Mouse (Mus musculus): Measurements from ENCODE around the gene Golt1a. TPM values are rescaled to one million over a fixed set of nuclear protein-coding genes. Genes with fewer than 3 reads are reported as not detected.
"Not testable (repeated sequence)": the region's sequence is repeated elsewhere in the genome, so short reads cannot be mapped to it uniquely, and the experiment has no call there.

The Golt1a gene
- total RNA-seq, 2 experiments from 2014 or later, result not detected

- DNase-seq (ENCODE audit: low spot score in 2 of 2), result peak in 1 of 2 experiments; percentile 27
Observed at GRCm38 (mm10) chr1:133302540-133302939, 7.1 kb upstream of the Golt1a start.

GRCm38 (mm10) chr1:133306842-133307241 lies 2.8 kb upstream of the Golt1a start:
- DNase-seq (ENCODE audit: low spot score in 2 of 2), result peak; percentile 64 to 76

- DNase-seq (ENCODE audit: low spot score in 2 of 2), result peak; percentile 54 to 75
Observed at GRCm38 (mm10) chr1:133307318-133307717, 2.3 kb upstream of the Golt1a start.

GRCm38 (mm10) chr1:133311240-133311639 lies 1.6 kb downstream of the Golt1a start:
- DNase-seq (ENCODE audit: low spot score in 2 of 2), result no peak

- peak; percentile 57 to 78 for DNase-seq (ENCODE audit: low spot score in 2 of 2)
Observed at GRCm38 (mm10) chr1:133311946-133312345, 2.3 kb downstream of the Golt1a start.

GRCm38 (mm10) chr1:133314364-133314763 lies 4.8 kb downstream of the Golt1a start:
- DNase-seq (ENCODE audit: low spot score in 2 of 2), result peak; percentile 56 to 64

GRCm38 (mm10) chr1:133315775-133316174 lies 6.2 kb downstream of the Golt1a start:
- DNase-seq (ENCODE audit: low spot score in 2 of 2), result no peak

- no peak for DNase-seq (ENCODE audit: low spot score in 2 of 2)
Observed at GRCm38 (mm10) chr1:133316577-133316976, 7.0 kb downstream of the Golt1a start.

GRCm38 (mm10) chr1:133317149-133317548 lies 7.5 kb downstream of the Golt1a start:
- DNase-seq (ENCODE audit: low spot score in 2 of 2), result no peak

- no peak for DNase-seq (ENCODE audit: low spot score in 2 of 2)
Observed at GRCm38 (mm10) chr1:133321267-133321925, 11.8 kb downstream of the Golt1a start, which contains the start of gene Kiss1. Gene Kiss1, plus strand, starts transcription at chr1:133321875.

- no peak for DNase-seq (ENCODE audit: low spot score in 2 of 2)
Observed at GRCm38 (mm10) chr1:133323333-133323732, 13.7 kb downstream of the Golt1a start.

GRCm38 (mm10) chr1:133325951-133326350 lies 16.4 kb downstream of the Golt1a start:
- DNase-seq (ENCODE audit: low spot score in 2 of 2), result no peak

GRCm38 (mm10) chr1:133327094-133327493 lies 17.5 kb downstream of the Golt1a start:
- no peak for DNase-seq (ENCODE audit: low spot score in 2 of 2)

GRCm38 (mm10) chr1:133328299-133328795 lies 18.7 kb downstream of the Golt1a start:
- DNase-seq (ENCODE audit: low spot score in 2 of 2), result no peak

- DNase-seq (ENCODE audit: low spot score in 2 of 2), result no peak
Observed at GRCm38 (mm10) chr1:133328896-133329637, 19.5 kb downstream of the Golt1a start.

- DNase-seq (ENCODE audit: low spot score in 2 of 2), result no peak
Observed at GRCm38 (mm10) chr1:133329638-133329964, 20.0 kb downstream of the Golt1a start.

GRCm38 (mm10) chr1:133331142-133331541 lies 21.5 kb downstream of the Golt1a start:
- peak in 1 of 2 experiments; percentile 50 for DNase-seq (ENCODE audit: low spot score in 2 of 2)

- DNase-seq (ENCODE audit: low spot score in 2 of 2), result no peak
Observed at GRCm38 (mm10) chr1:133332656-133333430, 23.2 kb downstream of the Golt1a start.

- DNase-seq (ENCODE audit: low spot score in 2 of 2), result no peak
Observed at GRCm38 (mm10) chr1:133333937-133334336, 24.3 kb downstream of the Golt1a start.

GRCm38 (mm10) chr1:133340403-133340802 lies 30.8 kb downstream of the Golt1a start:
- DNase-seq (ENCODE audit: low spot score in 2 of 2), result not testable (repeated sequence)

- no peak for DNase-seq (ENCODE audit: low spot score in 2 of 2)
Observed at GRCm38 (mm10) chr1:133344357-133344756, 34.8 kb downstream of the Golt1a start.

- DNase-seq (ENCODE audit: low spot score in 2 of 2), result no peak
Observed at GRCm38 (mm10) chr1:133346531-133346930, 36.9 kb downstream of the Golt1a start.

Measured in layer of hippocampus, postnatal 14 days (tissue).